Mouse (Mus musculus) intestine, embryonic 14.5 days (tissue): Measurements from ENCODE around the gene Pik3ap1. TPM values are rescaled to one million over a fixed set of nuclear protein-coding genes. Genes with fewer than 3 reads are reported as not detected.

Source experiments
- ATAC-seq: fragments of 200-750 bp; cut with Nextera tagmentation; replicated peaks from 2 replicates; pipeline ENCODE4 v1.8.0; 2017; ENCODE audit warnings: low read depth, moderate number of reproducible peaks, moderate TSS enrichment, moderate library complexity; ENCODE audit not compliant: low FRiP score, low TSS enrichment
- DNase-seq: peaks from one replicate; pipeline ENCODE4 v3.0.0-alpha.2; 2018; ENCODE audit warnings: low spot score
- H3K27ac ChIP-seq: fragments of 300-500 bp; sonication (generic); 2 replicates; pipeline ENCODE4 v1.5.1; 2014; ENCODE audit warnings: low read depth, mild to moderate bottlenecking, control low read depth
- H3K27me3 ChIP-seq: fragments of 300-500 bp; sonication (generic); replicated peaks from 2 replicates; pipeline ENCODE4 v1.6.1; 2014; ENCODE audit warnings: low read length, control low read depth; ENCODE audit not compliant: control insufficient read depth, insufficient read depth
- H3K36me3 ChIP-seq: fragments of 300-500 bp; sonication (generic); 2 replicates; pipeline ENCODE4 v1.6.1; 2014; ENCODE audit warnings: low read length, control low read depth; ENCODE audit not compliant: control insufficient read depth, insufficient read depth
- H3K4me1 ChIP-seq: fragments of 300-500 bp; sonication (generic); replicated peaks from 2 replicates; pipeline ENCODE4 v1.6.1; 2014; ENCODE audit warnings: low read length, control low read depth, mixed read lengths; ENCODE audit not compliant: control insufficient read depth, insufficient read depth
- H3K4me2 ChIP-seq: fragments of 300-500 bp; sonication (generic); 2 replicates; pipeline ENCODE4 v1.6.1; 2014; ENCODE audit warnings: low read length
- H3K4me3 ChIP-seq: fragments of 300-500 bp; sonication (generic); 2 replicates; pipeline ENCODE4 v1.5.1; 2014; ENCODE audit warnings: low read depth, low read length, control low read depth, mixed read lengths
- H3K9ac ChIP-seq: fragments of 300-500 bp; sonication (generic); 2 replicates; pipeline ENCODE4 v1.6.1; 2014; ENCODE audit warnings: mild to moderate bottlenecking, low read length
- H3K9me3 ChIP-seq: fragments of 300-500 bp; sonication (generic); 2 replicates; pipeline ENCODE4 v1.6.1; 2016; ENCODE audit warnings: low read length, control low read depth; ENCODE audit not compliant: control insufficient read depth
- WGBS: fragments of 180-500 bp; shearing (Covaris S2); extraction: QIAGEN DNeasy Blood & Tissue Kit; methylation state at CpG from one replicate; pipeline ENCODE4 v1.1.7; 2014; 5-methylcytosine and 5-hydroxymethylcytosine counted together
- polyA plus RNA-seq: library from polyadenylated mRNA; unstranded; fragments of >200 nt; fragmentation: Nextera tagmentation; extraction: Ambion mirVana; gene quantifications from 2 replicates; pipeline ENCODE4 v1.2.1, GENCODE M21; 2014

Gene Pik3ap1
- polyA plus RNA-seq, 1 experiment from 2014 or later: 6.9 TPM

GRCm38 (mm10) chr19:41375791-41376190 is 9.1 kb downstream of the Pik3ap1 start:
- DNase-seq (no peak), ATAC-seq (no peak)
- no peaks in the 10 kb centered on the region for H3K4me1 ChIP-seq
- H3K9ac ChIP-seq: no peak overlapping the region
- 78% methylated on average over 21 of the region's 21 CpGs for WGBS
- no peaks in the 10 kb centered on the region for H3K36me3 ChIP-seq
- no peaks in the 10 kb centered on the region for H3K9me3 ChIP-seq
- no peak overlapping the region for H3K4me3 ChIP-seq
- H3K27me3 ChIP-seq: no peaks in the 10 kb centered on the region
- H3K4me2 ChIP-seq: no peak overlapping the region
- no peak overlapping the region for H3K27ac ChIP-seq

DNA sequence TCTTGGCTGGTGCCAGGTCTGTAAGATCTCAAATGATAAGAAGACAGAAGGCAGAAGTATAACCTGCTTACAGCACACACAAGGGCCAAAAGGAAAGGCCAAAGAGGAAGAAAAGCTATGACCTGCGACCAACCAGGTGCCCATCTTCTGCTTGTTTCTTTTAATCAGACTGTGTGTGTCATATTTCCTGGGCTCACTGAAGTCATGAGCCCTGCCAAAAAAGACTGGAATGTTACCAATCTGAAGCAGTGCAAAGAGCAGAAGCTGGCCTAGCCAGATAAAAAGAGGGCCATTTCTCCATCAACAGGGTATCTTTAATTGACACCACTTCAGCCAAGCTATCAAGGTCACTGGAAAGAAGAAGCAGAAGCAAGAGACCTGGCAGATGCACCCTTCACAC is 9.8 kb downstream of the Pik3ap1 start:
- no peaks in the 10 kb centered on the region for H3K4me1 ChIP-seq
- ATAC-seq: no peak
- H3K27ac ChIP-seq: no peak overlapping the region
- H3K27me3 ChIP-seq: no peaks in the 10 kb centered on the region
- no peaks in the 10 kb centered on the region for H3K9me3 ChIP-seq
- H3K4me3 ChIP-seq: no peak overlapping the region
- no peak overlapping the region for H3K4me2 ChIP-seq
- 94% methylated on average over 1 of the region's 1 CpGs for whole genome bisulfite sequencing
- DNase-seq: no peak
- no peak overlapping the region for H3K9ac ChIP-seq
- no peaks in the 10 kb centered on the region for H3K36me3 ChIP-seq

DNA sequence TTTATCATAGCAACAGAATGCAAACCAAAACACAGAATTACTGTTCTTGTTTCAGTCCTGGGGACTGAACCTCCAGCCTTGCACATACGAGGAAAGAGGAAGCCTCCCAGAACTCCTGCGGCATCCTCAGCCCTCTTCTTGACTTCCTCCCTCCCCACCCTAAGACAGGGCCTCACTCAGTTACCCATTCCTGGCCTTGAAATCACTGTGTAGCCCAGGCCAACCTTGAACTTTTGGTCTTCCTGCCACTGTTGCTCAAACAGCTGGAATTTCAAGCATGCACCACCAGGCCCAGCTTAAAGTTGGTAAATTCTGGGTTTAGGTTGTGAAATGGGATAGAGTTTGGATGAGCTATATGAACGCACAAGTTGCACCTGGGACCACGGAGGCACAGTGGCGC is 10.2 kb downstream of the Pik3ap1 start:
- Histone ChIP-seq H3K4me3 (no peak overlapping the region), H3K27ac (no peak overlapping the region), H3K4me1 (no peaks in the 10 kb centered on the region), H3K36me3 (no peaks in the 10 kb centered on the region), H3K27me3 (no peaks in the 10 kb centered on the region), H3K9ac (no peak overlapping the region), H3K4me2 (no peak overlapping the region), H3K9me3 (no peaks in the 10 kb centered on the region)
- ATAC-seq: no peak
- WGBS: 84% methylated on average over 5 of the region's 5 CpGs
- no peak for DNase-seq

DNA sequence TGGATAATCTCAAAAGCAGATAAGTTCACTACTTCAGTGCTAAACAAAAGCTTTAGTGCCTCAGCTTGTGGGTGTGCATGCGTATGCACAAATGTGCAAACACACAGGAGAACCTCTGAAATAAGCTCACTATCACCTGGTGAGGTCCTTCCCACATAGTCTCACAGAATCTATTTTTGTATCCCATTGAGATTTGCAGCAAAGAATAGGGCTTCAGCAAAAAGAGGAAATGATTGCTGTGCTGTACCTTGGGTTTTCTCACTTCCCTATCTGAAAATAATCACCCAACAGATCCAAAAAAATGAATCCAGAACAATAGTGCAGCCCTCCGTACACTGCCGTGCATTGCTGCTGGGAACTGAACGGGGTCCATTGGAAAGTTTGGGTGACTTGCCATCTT is 12.6 kb downstream of the Pik3ap1 start:
- 88% methylated on average over 4 of the region's 4 CpGs for WGBS
- Histone ChIP-seq H3K4me2 (no peak overlapping the region), H3K27me3 (no peaks in the 10 kb centered on the region), H3K4me3 (no peak overlapping the region), H3K4me1 (no peaks in the 10 kb centered on the region), H3K27ac (no peak overlapping the region), H3K36me3 (no peaks in the 10 kb centered on the region), H3K9ac (no peak overlapping the region), H3K9me3 (no peaks in the 10 kb centered on the region)
- ATAC-seq (no peak), DNase-seq (no peak)

DNA sequence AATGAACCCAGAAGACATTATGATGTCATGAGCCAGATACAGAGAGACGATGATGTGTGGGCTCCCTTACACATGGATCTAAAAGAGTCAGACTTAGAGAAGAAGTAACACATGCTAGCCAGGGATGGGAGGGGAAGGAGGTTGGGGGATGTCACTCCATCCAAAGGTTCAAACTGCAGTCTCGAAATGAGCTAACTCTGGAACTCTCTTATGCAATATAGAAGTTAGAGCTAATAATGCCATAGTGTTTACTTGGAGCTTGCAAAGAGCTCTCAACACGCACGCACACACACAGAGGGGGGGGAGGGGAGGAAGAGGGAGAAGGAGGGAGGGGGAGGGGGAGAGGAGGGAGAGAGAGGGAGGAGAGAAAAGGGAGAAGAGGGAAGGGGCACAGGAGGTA is 13.5 kb downstream of the Pik3ap1 start:
- Histone ChIP-seq H3K4me1 (no peaks in the 10 kb centered on the region), H3K9me3 (no peaks in the 10 kb centered on the region), H3K36me3 (no peaks in the 10 kb centered on the region), H3K4me2 (no peak overlapping the region), H3K27ac (no peak overlapping the region), H3K27me3 (no peaks in the 10 kb centered on the region), H3K9ac (no peak overlapping the region), H3K4me3 (no peak overlapping the region)
- ATAC-seq (no peak), DNase-seq (no peak)
- 65% methylated on average over 4 of the region's 4 CpGs for WGBS

DNA sequence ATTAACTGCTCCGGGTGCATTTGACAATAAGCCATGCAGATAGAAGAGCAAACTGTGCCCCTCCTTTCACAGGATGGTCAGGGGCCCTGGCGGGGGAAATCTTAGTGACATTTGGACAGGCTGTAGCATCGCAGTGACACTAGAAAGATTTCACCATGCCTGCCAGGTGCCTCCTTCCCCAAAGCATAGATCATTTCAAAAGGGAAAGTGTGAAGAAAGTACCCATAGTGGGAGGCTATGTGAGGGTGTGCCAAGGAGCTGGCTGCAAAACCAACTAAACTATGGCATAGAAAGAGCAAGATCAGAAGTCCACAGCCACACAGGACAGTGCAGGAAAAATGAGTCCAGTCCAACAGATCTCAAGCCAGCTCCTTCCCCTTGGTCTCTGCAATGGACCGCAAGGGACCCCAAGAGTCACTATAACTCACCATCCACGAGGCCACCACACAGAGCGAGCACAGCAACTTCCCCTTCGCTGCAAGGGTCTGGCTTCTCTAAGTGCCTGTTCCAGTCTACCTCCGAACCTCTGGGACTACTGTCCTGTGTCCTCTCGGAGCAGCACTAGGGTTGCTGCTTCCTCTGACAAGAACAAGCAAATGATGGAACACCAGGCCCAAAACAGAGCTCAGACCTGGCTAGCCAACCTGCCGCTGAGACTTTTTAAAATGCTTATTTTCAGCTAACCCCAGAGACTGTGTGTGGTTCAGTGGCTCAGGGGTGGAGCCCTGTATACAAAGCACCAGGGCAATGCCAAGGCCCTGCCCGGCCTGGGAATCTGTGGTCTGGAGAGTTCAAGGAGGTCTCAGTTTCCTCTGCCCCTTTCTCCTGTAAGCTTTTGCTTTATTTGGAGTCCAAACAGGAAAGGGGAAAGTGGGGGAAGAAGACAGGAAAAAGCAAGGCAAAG is 15.1 kb downstream of the Pik3ap1 start:
- Histone ChIP-seq H3K4me2 (no peak overlapping the region), H3K27ac (no peak overlapping the region), H3K4me1 (no peaks in the 10 kb centered on the region), H3K9ac (no peak overlapping the region), H3K27me3 (no peaks in the 10 kb centered on the region), H3K36me3 (no peaks in the 10 kb centered on the region), H3K4me3 (no peak overlapping the region), H3K9me3 (no peaks in the 10 kb centered on the region)
- ATAC-seq: no peak
- WGBS: 71% methylated on average over 11 of the region's 11 CpGs
- DNase-seq: no peak

GRCm38 (mm10) chr19:41366854-41367517 is 17.9 kb downstream of the Pik3ap1 start:
- WGBS: 78% methylated on average over 9 of the region's 9 CpGs
- Histone ChIP-seq H3K4me2 (no peak overlapping the region), H3K4me3 (no peak overlapping the region)

DNA sequence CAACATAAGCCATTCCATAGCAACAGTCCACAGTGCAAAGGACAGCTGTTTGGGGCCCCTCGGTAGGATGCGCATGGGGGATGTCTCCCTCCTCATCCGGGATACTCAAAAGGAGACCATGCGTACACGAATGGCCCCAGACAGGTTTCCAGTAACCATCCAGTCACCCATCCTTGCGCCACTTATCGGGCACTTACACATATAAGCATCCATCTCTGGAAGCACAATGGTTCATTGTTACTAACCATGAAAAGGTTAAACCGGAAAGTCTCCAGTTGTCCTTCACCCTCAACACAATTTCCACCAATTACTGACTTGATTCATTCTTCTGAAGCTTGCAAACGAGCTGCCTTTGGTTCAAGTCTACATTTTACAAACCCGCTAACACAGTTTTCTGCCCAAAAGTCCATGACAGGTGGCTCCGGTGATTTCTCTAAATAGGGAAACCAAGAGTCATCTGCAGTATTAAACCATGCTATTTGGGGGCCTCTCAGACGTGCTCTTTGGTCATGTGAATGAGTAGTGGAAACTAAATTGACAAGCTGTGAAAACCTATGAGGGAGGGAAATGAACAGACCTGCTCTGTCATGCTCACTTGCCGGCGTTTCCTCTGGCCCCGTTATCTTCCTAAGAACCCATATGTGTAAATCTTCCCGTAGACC is 18.6 kb downstream of the Pik3ap1 start:
- H3K27me3 ChIP-seq: no peaks in the 10 kb centered on the region
- ATAC-seq: no peak
- no peaks in the 10 kb centered on the region for H3K4me1 ChIP-seq
- H3K4me3 ChIP-seq: no peak overlapping the region
- no peak for DNase-seq
- no peak overlapping the region for H3K4me2 ChIP-seq
- H3K27ac ChIP-seq: no peak overlapping the region
- WGBS: 86% methylated on average over 16 of the region's 16 CpGs
- H3K36me3 ChIP-seq: no peaks in the 10 kb centered on the region
- H3K9me3 ChIP-seq: no peaks in the 10 kb centered on the region
- no peak overlapping the region for H3K9ac ChIP-seq

More at GRCm38 (mm10) chr19:41366854-41367517, 17.9 kb downstream of the Pik3ap1 start:
- no peak overlapping the region for H3K27ac ChIP-seq
- no peak overlapping the region for H3K9ac ChIP-seq
- no peaks in the 10 kb centered on the region for H3K27me3 ChIP-seq
- no peaks in the 10 kb centered on the region for H3K4me1 ChIP-seq
- no peaks in the 10 kb centered on the region for H3K36me3 ChIP-seq
- DNase-seq (no peak), ATAC-seq (no peak)
- H3K9me3 ChIP-seq: no peaks in the 10 kb centered on the region
